Mouse (Mus musculus): ENCODE data around the gene Fli1. TPM values are rescaled to one million over a fixed set of nuclear protein-coding genes. Genes with fewer than 3 reads are reported as not detected.

Fli1 gene
- polyA plus RNA-seq, 1 experiment from 2014 or later, result 55.6 TPM

DNA sequence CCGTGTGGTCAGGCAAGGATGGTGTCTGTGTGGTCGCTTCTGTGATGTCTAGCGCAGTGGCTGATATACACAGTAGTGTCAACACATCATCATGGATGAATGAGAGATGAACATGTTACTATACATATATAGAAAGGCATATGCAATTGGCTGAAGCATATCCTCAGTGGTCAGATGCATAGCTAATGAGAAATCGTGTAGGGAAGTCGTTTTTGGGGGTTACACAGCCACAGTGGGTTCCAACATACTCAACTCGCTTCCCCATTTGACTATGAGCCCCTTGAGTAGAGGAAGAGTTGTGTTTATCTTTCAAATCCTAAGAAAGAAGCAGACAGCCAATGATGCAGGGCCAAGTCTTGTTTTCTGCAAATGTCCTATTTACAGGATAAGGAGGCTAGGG lies 149.9 kb downstream of the Fli1 start:
- Histone ChIP-seq H3K36me3 (no peaks in the 10 kb centered on the region), H3K4me1 (replicated peaks) (0 out of 2 replicates have a peak, but pooled peaks cover 4% of the 10 kb centered on the region), H3K27me3 (no peaks in the 10 kb centered on the region), H3K27ac (no peak overlapping the region), H3K9ac (replicated peaks) (no peak overlapping the region), H3K4me3 (replicated peaks) (no peak overlapping the region), H3K4me2 (no peak overlapping the region), H3K9me3 (no peaks in the 10 kb centered on the region)
- 84% methylated on average over 6 of the region's 6 CpGs for WGBS
- ATAC-seq (ENCODE audit: insufficient number of reproducible peaks, insufficient read depth, low FRiP score, low TSS enrichment, low read depth), result no peak

DNA sequence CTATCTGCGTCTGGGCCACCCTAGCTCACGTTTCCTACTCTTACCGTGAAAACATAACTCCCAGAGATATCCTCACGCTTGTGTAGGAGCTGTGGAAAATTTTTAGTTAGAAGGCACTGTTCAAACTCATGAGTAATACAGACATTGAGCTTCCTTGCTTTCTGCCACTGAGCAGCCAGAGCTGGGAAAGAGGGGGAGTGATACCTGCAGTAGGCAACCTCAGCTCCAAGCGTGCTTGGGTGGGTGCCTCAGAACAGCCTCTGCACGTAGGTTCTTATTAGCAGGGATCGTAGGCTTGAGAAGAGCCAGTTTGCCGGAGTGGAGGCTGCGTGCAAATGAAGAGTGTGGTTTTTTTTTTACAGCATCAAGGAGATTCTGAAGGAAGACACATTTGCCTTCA lies 151.0 kb downstream of the Fli1 start:
- H3K36me3 ChIP-seq, result no peaks in the 10 kb centered on the region
- H3K27me3 ChIP-seq, result no peaks in the 10 kb centered on the region
- no peak for ATAC-seq (ENCODE audit: insufficient number of reproducible peaks, insufficient read depth, low FRiP score, low TSS enrichment, low read depth)
- H3K9me3 ChIP-seq, result no peaks in the 10 kb centered on the region
- 0 out of 2 replicates have a peak, but pooled peaks cover 4% of the 10 kb centered on the region for H3K4me1 ChIP-seq (replicated peaks)
- no peak overlapping the region for H3K4me2 ChIP-seq
- no peak overlapping the region for H3K27ac ChIP-seq
- no peak overlapping the region for H3K9ac ChIP-seq (replicated peaks)
- no peak overlapping the region for H3K4me3 ChIP-seq (replicated peaks)
- WGBS, result 87% methylated on average over 9 of the region's 9 CpGs

DNA sequence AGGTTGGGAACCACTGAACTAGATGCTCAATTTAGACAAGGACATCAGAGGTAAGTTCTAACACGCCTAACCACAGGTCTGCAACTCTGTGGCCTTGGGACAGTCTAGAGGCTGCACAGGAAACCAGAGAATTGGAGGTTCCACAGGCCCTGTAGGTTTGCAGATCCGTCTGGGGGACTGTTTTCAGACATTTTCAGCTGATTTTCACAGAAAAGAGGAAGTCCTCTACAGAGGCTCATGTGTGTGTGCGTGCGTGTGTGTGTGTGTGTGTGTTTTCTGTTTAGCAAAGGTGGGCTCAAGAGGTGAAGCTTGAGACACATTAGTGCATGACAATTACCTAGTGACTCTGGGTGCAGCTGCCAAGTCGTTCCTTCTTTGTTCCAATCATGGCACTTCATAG lies 151.6 kb downstream of the Fli1 start:
- Histone ChIP-seq H3K4me2 (no peak overlapping the region), H3K36me3 (no peaks in the 10 kb centered on the region), H3K4me1 (replicated peaks) (0 out of 2 replicates have a peak, but pooled peaks cover 4% of the 10 kb centered on the region), H3K9me3 (no peaks in the 10 kb centered on the region), H3K9ac (replicated peaks) (no peak overlapping the region), H3K27ac (no peak overlapping the region), H3K4me3 (replicated peaks) (no peak overlapping the region), H3K27me3 (no peaks in the 10 kb centered on the region)
- WGBS, result 86% methylated on average over 5 of the region's 5 CpGs
- ATAC-seq (ENCODE audit: insufficient number of reproducible peaks, insufficient read depth, low FRiP score, low TSS enrichment, low read depth), result no peak

DNA sequence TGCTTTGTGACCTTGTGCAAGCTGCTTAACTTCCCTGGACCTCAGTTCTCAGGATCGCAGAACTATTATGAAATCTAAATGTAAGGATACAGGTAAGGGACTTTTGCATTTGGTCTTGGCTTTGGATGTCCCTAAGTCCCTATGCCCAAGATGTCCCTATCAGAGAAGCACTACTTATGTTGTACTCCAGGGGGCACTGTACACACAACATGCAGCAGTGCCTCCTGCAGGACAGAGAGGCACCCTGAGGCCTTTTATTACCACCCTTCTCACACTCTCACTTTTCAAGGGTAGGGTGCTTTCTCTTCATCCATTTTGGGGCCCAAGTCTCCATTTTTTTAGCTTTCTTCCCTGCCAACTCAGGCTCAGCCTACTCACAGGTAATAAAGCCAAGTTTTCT lies 154.5 kb downstream of the Fli1 start:
- ATAC-seq (ENCODE audit: insufficient number of reproducible peaks, insufficient read depth, low FRiP score, low TSS enrichment, low read depth), result no peak
- Histone ChIP-seq H3K9me3 (no peaks in the 10 kb centered on the region), H3K27ac (no peak overlapping the region), H3K4me1 (replicated peaks) (0 out of 2 replicates have a peak, but pooled peaks cover 4% of the 10 kb centered on the region), H3K4me2 (no peak overlapping the region), H3K36me3 (no peaks in the 10 kb centered on the region), H3K4me3 (replicated peaks) (no peak overlapping the region), H3K9ac (replicated peaks) (no peak overlapping the region), H3K27me3 (no peaks in the 10 kb centered on the region)
- WGBS, result 93% methylated on average over 1 of the region's 1 CpGs

DNA sequence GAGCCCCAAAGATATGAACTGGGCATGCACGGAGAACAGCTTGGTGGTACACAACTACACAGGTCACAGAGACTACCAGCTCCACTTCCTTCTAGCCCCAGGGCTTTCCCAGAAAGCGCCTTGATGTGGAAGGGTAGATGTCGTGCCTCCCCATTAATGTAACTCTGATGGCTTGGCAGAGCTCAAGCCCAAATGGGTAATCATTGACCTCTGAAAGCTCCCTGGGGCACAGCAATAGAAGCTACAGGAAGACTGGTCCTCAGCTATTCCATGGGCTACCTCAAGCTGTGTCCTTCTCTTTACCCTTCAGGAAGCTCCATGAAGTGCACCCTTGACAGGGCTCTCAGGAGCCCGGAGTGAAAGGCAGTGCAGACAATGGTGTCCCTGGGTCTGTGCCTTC lies 157.8 kb downstream of the Fli1 start:
- Histone ChIP-seq H3K4me1 (replicated peaks) (0 out of 2 replicates have a peak, but pooled peaks cover 4% of the 10 kb centered on the region), H3K36me3 (no peaks in the 10 kb centered on the region), H3K4me2 (no peak overlapping the region), H3K27me3 (no peaks in the 10 kb centered on the region), H3K4me3 (replicated peaks) (no peak overlapping the region), H3K9me3 (no peaks in the 10 kb centered on the region), H3K27ac (no peak overlapping the region), H3K9ac (replicated peaks) (no peak overlapping the region)
- ATAC-seq (ENCODE audit: insufficient number of reproducible peaks, insufficient read depth, low FRiP score, low TSS enrichment, low read depth), result no peak
- WGBS, result 78% methylated on average over 4 of the region's 4 CpGs

DNA sequence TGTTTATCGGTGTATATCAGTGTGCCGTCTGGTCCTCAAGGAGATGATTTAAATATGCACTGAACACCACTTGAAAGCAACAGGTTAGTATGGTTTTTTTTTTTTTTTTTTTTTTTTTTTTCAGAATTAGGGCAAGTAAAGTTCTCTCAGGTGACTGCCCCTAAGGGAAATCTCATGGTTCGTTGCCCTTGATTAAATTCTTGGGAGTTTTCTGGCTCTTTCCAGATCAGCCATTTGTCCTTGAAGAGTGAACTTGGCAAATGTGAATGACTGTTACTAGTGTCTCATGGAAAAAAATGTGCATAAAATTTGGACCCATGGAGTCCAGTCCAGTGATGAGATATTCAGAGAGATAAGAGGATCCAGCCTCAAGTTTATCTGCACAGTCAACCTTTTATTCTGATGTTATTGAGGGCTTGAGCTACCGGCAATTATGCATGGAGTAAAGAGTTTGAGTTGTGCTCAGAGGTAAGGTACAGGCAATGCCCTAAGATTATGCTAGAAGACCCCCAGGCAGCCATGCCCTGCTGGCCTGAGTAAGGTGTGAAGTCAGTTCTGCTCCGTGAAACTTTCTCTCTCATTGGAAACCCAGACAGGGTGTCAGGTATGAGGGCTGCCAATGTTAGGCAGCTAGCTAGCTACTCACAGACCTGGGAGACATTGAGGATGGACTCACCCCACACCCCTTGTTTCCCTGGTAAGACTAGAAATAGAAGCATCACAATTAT lies 165.6 kb downstream of the Fli1 start:
- H3K36me3 ChIP-seq, result no peaks in the 10 kb centered on the region
- no peak overlapping the region for H3K4me2 ChIP-seq
- H3K9ac ChIP-seq (replicated peaks), result no peak overlapping the region
- no peak overlapping the region for H3K4me3 ChIP-seq (replicated peaks)
- H3K27me3 ChIP-seq, result no peaks in the 10 kb centered on the region
- 74% methylated on average over 5 of the region's 5 CpGs for WGBS
- H3K4me1 ChIP-seq (replicated peaks), result no peaks in the 10 kb centered on the region
- ATAC-seq (ENCODE audit: insufficient number of reproducible peaks, insufficient read depth, low FRiP score, low TSS enrichment, low read depth), result no peak
- H3K27ac ChIP-seq, result no peak overlapping the region
- H3K9me3 ChIP-seq, result no peaks in the 10 kb centered on the region

DNA sequence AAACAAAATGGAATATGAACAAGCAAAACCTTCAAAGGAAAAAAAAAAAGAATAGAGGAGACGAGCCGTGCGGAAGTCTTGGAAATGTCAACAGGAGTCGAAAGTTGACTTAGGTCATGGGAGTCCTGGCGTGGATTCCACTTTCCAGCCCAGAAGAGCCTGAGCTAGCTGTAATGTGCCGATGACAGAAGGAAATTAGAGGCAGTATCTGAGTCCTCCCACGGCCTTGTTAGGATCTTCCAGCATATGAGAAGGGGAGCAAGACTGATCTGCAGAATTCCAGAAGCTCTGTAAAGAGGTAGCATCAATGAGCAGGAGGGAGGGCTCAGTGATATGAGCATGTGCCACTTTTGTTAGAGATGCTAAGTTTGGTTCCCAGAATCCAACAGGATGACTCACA lies 166.6 kb downstream of the Fli1 start:
- Histone ChIP-seq H3K36me3 (no peaks in the 10 kb centered on the region), H3K4me2 (no peak overlapping the region), H3K27ac (no peak overlapping the region), H3K27me3 (no peaks in the 10 kb centered on the region), H3K9ac (replicated peaks) (no peak overlapping the region), H3K4me1 (replicated peaks) (no peaks in the 10 kb centered on the region), H3K4me3 (replicated peaks) (no peak overlapping the region), H3K9me3 (no peaks in the 10 kb centered on the region)
- ATAC-seq (ENCODE audit: insufficient number of reproducible peaks, insufficient read depth, low FRiP score, low TSS enrichment, low read depth), result no peak
- WGBS, result 88% methylated on average over 7 of the region's 7 CpGs

DNA sequence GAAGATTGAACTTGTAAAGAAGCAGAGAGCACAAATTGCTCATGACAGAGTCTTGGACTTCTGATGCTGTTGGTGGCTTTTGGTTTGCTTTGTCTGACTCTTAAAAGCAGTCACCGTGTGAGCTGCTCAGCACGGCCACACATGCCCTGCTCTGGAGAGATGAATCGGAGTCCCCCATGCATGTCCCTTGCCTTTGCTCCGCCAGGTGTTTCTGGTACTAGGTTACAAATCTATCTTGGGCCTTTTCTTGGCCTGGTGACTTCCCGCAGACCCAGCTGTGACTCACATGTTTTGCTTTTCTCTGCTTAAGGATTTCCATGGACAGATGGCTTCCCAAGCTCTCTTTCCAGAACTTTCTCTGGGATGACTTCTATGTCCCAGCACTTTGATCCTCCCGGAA lies 169.0 kb downstream of the Fli1 start:
- Histone ChIP-seq H3K27me3 (no peaks in the 10 kb centered on the region; the same call in 1 of the 2 replicates), H3K9me3 (no peaks in the 10 kb centered on the region), H3K36me3 (no peaks in the 10 kb centered on the region), H3K4me3 (replicated peaks) (no peak overlapping the region), H3K27ac (no peak overlapping the region), H3K4me1 (replicated peaks) (no peaks in the 10 kb centered on the region), H3K9ac (replicated peaks) (no peak overlapping the region), H3K4me2 (no peak overlapping the region)
- 94% methylated on average over 6 of the region's 6 CpGs for WGBS
- no peak for ATAC-seq (ENCODE audit: insufficient number of reproducible peaks, insufficient read depth, low FRiP score, low TSS enrichment, low read depth)

Other genes with a start within 250 kb of the Fli1 start
- gene Kcnj5, start 198.5 kb downstream of the Fli1 start, polyA plus RNA-seq (2016; fragmentation: Nextera tagmentation; extraction: Ambion mirVana), result 0.34 and 0.35 TPM in 2 replicates
- not detected in 2 replicates for gene Kcnj1, start 170.4 kb downstream of the Fli1 start, polyA plus RNA-seq (2016; fragmentation: Nextera tagmentation; extraction: Ambion mirVana)
- 47.7 and 48.5 TPM in 2 replicates for gene Ets1, start 93.4 kb upstream of the Fli1 start, polyA plus RNA-seq (2016; fragmentation: Nextera tagmentation; extraction: Ambion mirVana)